Mouse (Mus musculus) cortical plate, adult 2 months (tissue): ENCODE data around the gene Osbpl9. TPM values are rescaled to one million over a fixed set of nuclear protein-coding genes. Genes with fewer than 3 reads are reported as not detected.

Source experiments
- H3K27ac ChIP-seq: fragments of 200-500 bp; 2 replicates; pipeline ENCODE4 v1.5.1; 2012; ENCODE audit warnings: low read length, control low read depth, inconsistent platforms; ENCODE audit not compliant: insufficient read depth
- H3K4me1 ChIP-seq: fragments of 200-500 bp; 2 replicates; pipeline ENCODE4 v1.6.1; 2011; ENCODE audit warnings: low read length; ENCODE audit not compliant: control insufficient read depth, insufficient read depth
- H3K4me3 ChIP-seq: fragments of 200-500 bp; 2 replicates; pipeline ENCODE4 v1.5.1; 2011; ENCODE audit warnings: mild to moderate bottlenecking, low read length, control low read depth; ENCODE audit not compliant: insufficient read depth
- CTCF ChIP-seq: fragments of 200-500 bp; IDR thresholded peaks from 2 replicates; pipeline ENCODE4 v1.5.1; 2011; ENCODE audit warnings: mild to moderate bottlenecking, control low read depth, low read length; ENCODE audit not compliant: insufficient read depth; ENCODE audit errors: extremely low read depth
- POLR2A ChIP-seq: fragments of 200-500 bp; IDR thresholded peaks from 2 replicates; pipeline ENCODE4 v1.6.1; 2011; ENCODE audit warnings: mild to moderate bottlenecking, low read length, control low read depth; ENCODE audit not compliant: insufficient read depth; ENCODE audit errors: extremely low read depth
- polyA plus RNA-seq: library from polyadenylated mRNA; depleted of rRNA; stranded (reverse); fragments of >200 nt; gene quantifications from 2 replicates; pipeline ENCODE4 v1.2.3, GENCODE M21; 2012

Gene Osbpl9
- polyA plus RNA-seq, 1 experiment, result 54.2 TPM

GRCm38 (mm10) chr4:109175677-109176076 is 26.4 kb downstream of the Osbpl9 start:
- H3K27ac ChIP-seq, result no peak overlapping the region
- H3K4me3 ChIP-seq, result no peak overlapping the region
- H3K4me1 ChIP-seq, result no peaks in the 10 kb centered on the region; the same call in 1 of the 2 replicates
- no peak for TF ChIP-seq POLR2A
- TF ChIP-seq CTCF, result no peak

DNA sequence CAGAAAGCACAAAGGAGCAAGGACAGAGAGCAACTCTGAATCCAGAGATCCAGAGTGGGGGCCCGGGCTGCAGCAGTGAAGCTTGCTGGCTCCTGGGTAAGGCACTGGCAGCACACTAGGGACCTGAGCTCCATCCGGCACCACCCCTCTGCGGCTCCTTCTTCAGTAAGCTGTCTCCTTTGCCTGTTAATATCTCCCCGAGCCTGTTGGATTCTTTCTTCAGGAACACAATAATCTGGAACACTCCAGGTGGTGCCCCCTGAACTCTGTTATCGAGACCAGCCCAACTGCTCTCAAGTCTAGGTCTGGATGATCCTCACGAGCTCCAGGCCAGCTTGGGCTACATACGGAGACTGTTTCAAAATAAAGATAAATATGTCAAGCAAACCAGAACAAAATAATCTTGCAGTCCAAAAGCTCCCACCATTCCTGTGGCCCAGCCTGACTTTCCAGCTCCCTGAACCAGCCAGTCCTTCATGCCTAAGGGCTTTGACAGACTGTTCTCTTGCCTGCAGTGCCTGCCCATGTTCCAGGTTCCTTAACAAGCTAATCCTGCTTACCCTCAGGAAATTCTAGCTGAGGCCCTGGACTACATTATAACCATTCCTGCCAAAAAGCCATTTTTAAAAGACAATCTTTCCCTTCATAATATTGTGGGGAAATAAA is 28.2 kb downstream of the Osbpl9 start:
- no peak overlapping the region for H3K4me3 ChIP-seq
- no peak overlapping the region for H3K27ac ChIP-seq
- TF ChIP-seq POLR2A, result no peak
- TF ChIP-seq CTCF, result no peak
- no peaks in the 10 kb centered on the region; the same call in 1 of the 2 replicates for H3K4me1 ChIP-seq

DNA sequence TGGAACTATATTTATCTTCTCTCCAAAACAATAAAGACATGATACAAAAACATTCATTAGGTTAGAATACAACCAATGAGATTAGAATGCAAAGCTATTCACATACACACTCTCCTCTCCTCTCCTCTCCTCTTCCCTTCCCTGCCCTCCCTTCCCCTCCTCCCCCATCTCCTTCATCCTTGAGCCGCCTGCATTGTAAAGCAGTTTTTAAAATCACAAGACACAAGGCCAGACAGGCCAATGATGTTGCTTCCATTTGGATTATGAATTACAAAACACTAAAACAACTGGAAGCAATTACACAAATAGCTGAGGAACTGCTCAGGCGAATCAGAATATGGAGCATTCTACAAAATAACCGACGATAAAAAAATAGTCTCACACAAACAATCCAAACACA is 28.7 kb downstream of the Osbpl9 start:
- TF ChIP-seq CTCF (no peak), POLR2A (no peak)
- Histone ChIP-seq H3K4me1 (no peaks in the 10 kb centered on the region; the same call in 1 of the 2 replicates), H3K27ac (no peak overlapping the region), H3K4me3 (no peak overlapping the region)

- no peak overlapping the region for H3K4me3 ChIP-seq
- no peaks in the 10 kb centered on the region for H3K4me1 ChIP-seq
- H3K27ac ChIP-seq, result no peak overlapping the region
- TF ChIP-seq POLR2A (no peak), CTCF (peak; percentile 87)
Measured at GRCm38 (mm10) chr4:109165521-109166173, 36.4 kb downstream of the Osbpl9 start.

GRCm38 (mm10) chr4:109156481-109157261 is 45.4 kb downstream of the Osbpl9 start:
- H3K27ac ChIP-seq, result no peak overlapping the region
- peak overlapping the region; percentile 39 for H3K4me3 ChIP-seq
- H3K4me1 ChIP-seq, result peaks cover 2% of the 10 kb centered on the region; the same call in 1 of the 2 replicates
- no peak; the same call in 1 of the 2 replicates for TF ChIP-seq POLR2A
- TF ChIP-seq CTCF, result no peak

DNA sequence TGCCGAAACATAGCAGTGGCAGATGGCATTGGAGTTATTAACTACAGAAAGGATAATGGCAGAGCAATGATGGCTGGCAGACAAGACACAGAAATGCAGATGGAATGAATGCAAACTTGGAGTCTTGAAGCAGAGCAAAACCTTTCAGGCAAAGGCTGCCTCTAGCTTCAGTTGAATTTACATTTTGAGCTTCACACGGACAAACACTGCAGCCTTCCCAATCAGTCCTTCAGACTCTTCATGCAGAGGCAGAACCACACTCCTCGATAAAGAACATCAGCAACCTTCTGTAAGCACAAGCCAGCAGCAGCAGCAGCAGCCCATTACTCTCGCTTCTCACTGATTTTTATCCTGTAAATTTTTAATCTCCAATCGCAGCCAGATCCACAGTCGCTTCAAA is 46.0 kb downstream of the Osbpl9 start:
- no peak overlapping the region for H3K27ac ChIP-seq
- H3K4me1 ChIP-seq, result peaks cover 2% of the 10 kb centered on the region; the same call in 1 of the 2 replicates
- TF ChIP-seq POLR2A (no peak), CTCF (no peak)
- peak overlapping the region; percentile 39 for H3K4me3 ChIP-seq

DNA sequence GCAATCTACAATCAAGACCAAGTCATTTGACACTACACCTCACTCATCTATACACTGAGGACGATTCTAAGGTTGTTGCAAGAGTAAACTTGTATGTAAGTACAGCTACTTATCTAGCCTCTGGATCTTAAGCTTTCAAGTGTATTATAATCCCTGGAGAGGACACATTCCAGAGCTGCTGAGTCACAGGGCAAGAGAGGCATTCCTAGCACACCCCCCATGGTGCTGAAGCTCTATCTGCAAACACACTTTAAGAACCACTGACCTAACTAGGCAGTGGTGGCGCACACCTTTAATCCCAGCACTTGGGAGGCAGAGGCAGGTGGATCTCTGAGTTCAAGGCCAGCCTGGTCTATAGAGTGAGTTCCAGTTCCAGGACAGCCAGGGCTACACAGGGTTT is 51.9 kb downstream of the Osbpl9 start:
- H3K27ac ChIP-seq, result no peak overlapping the region
- TF ChIP-seq CTCF, result no peak
- no peak for TF ChIP-seq POLR2A
- peaks cover 5% of the 10 kb centered on the region for H3K4me1 ChIP-seq
- H3K4me3 ChIP-seq, result no peak overlapping the region

- H3K4me3 ChIP-seq, result no peak overlapping the region
- TF ChIP-seq POLR2A (no peak), CTCF (no peak)
- H3K4me1 ChIP-seq, result peaks cover 5% of the 10 kb centered on the region
- H3K27ac ChIP-seq, result no peak overlapping the region
Measured at GRCm38 (mm10) chr4:109149411-109149810, 52.7 kb downstream of the Osbpl9 start.

- peaks cover 3% of the 10 kb centered on the region for H3K4me1 ChIP-seq
- TF ChIP-seq CTCF (peak; percentile 67), POLR2A (no peak)
- H3K4me3 ChIP-seq, result no peak overlapping the region
- 0 out of 2 replicates have a peak overlapping the region, but pooled peaks have one; percentile 12 for H3K27ac ChIP-seq
Measured at GRCm38 (mm10) chr4:109147278-109148038, 54.6 kb downstream of the Osbpl9 start.
